Mouse (Mus musculus) C2C12 (cell line): Measurements from ENCODE around the gene Pdzd7.

ENCODE experiments used
- CEBPB ChIP-seq: IDR thresholded peaks from one replicate; pipeline ENCODE4 v1.6.1; 2011; ENCODE audit warnings: low read depth, mild to moderate bottlenecking, control low read depth, moderate library complexity
- CTCF ChIP-seq: IDR thresholded peaks from one replicate; pipeline ENCODE4 v1.5.1; 2011; ENCODE audit not compliant: control insufficient read depth, insufficient read depth, insufficient read length
- MAX ChIP-seq: IDR thresholded peaks from one replicate; pipeline ENCODE4 v1.6.1; 2011; ENCODE audit warnings: mild to moderate bottlenecking, control low read depth
- MYOG ChIP-seq: IDR thresholded peaks from one replicate; pipeline ENCODE4 v1.6.1; 2011; ENCODE audit not compliant: control insufficient read depth, insufficient read length; ENCODE audit errors: extremely low read depth
- USF1 ChIP-seq: IDR thresholded peaks from one replicate; pipeline ENCODE4 v1.6.1; 2011; ENCODE audit warnings: low read depth, mild to moderate bottlenecking, control low read depth, moderate library complexity

- TF ChIP-seq CTCF (no peak), MAX (no peak), USF1 (no peak), CEBPB (no peak), MYOG (no peak)
Observed at GRCm38 (mm10) chr19:45003740-45004516, 41.6 kb downstream of the Pdzd7 start.
